Mouse (Mus musculus) heart, postnatal 10 days (tissue): ENCODE results near the gene Megf11. TPM values are rescaled to one million over a fixed set of nuclear protein-coding genes. Genes with fewer than 3 reads are reported as not detected.
A peak's percentile ranks its signal among the peaks of the same experiment; 100 is the strongest.

Experiments used
- DNase-seq, 2 experiments: peaks; one replicate each; pipeline ENCODE4 v3.0.0; 2021
- intact Hi-C: fragments of 180-260 bp; cut with DNase I; formaldehyde crosslinking; loops from one replicate; pipeline ENCODE4 v1.15.1; 2025
- total RNA-seq, 2 experiments: library from RNA; stranded (reverse); gene quantifications; 2 replicates each; pipeline ENCODE4 v1.2.3; 2021

Gene Megf11
- 1 to 10 TPM; 3.3 to 4.2 TPM for total RNA-seq

DNA sequence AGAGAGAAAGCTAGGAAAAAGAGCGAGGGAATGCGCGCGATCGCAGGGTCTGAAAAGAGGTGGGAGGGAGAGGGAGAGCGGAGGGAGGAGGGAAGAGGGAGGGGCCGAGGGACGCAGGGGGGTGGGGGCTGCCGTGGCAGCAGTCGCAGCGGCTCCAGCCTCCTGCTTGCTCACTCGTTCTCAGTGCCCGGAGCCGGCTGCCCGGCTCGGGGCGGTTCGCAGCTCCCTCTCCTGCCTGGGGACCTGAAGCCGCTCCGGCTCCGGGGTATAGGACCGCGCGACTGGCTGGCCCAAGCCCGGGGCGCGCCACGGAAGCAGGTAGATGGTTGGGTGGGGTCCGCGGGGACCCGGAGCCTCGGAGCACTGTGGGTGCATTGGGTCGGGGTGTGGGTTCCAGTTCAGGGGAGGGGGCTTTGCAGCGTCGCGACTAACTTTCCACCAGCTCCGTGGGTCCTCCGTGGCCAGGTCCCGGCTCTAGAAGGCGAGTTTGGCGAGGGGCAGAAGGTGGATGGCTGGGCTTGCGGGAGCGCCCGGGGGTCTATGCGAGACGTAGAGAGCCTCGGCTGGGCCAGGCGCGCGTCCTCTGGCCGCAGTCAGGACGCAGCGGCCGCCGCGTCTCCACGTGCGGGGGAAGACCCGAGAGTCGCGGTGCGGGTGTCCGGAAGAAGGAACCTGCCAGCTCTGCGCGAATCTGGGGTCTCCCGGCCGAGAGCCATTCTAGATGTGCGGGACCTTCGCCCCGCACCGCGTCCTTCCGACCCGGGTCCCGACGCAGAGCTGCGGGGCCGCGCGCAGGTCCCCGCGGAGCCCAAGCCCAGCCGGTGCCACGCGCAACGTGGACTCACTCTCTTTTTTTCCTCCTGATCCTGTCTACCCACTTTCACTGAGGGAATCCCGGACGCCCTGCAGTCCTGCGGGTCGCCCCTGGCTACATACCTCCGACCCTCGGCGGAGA, at the start of gene Megf11:
Gene Megf11 (plus strand): TSS at position 116 of the 955 bp plus-strand sequence.
- DNase-seq = peak; percentile 25 to 40
- intact Hi-C loops = loop anchor here (2.0 kb wide), 1 partner anchor 37 kb away; no protein-coding TSS in a partner anchor

DNA sequence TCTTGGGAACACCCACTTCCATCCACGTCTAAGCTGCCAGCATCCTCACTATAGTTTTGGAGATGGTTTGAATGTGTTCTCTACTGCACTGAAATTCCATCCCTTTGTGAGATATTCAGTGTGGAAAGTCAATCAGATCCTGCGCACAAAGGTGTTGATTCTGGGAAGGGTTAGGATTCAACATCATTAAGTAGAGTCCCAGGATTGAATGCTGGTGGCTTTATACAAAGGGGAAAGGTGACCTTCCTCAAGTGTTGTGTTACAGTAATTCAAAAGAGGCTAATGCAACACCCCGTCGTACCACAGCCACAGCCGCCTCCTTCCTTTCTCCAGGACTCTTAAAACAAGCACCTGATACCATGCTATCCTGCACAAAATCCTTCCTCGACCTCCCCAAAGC, 49.6 kb upstream of the Megf11 start:
- intact Hi-C loops = loop anchor here (5.0 kb wide), 1 partner anchor 54 kb away; the partner anchor contains the start of gene Tipin
- no peak for DNase-seq

DNA sequence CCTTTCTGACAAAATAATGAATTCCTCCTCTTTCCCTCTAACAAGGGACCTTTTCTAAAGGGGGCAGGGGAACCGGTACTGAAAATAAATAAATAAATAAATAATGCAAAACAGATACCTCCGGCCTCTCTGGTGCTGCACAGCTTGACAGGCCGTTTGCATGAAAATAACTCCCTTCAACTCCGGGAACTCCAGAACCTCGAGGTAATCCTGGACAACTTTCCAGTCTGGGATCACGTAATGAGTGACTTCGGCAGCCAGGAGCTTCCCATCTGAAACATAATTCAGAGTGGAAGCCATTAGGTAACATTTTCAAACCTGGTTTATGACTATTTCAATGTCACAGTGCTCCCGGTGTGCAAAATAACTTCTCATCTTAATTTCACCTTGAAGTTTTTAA, 46.1 kb upstream of the Megf11 start:
- intact Hi-C loops = loop anchor here (5.0 kb wide), 1 partner anchor 57 kb away; the partner anchor contains the start of gene Tipin
- DNase-seq = peak; percentile 15 to 22

GRCm38 (mm10) chr9:64340351-64341253, 44.8 kb upstream of the Megf11 start:
- intact Hi-C loops = loop anchor here (5.0 kb wide), 2 partner anchors 397 to 622 kb away; partner anchors contain the start of genes Ints14 and Rab11a
- peak; percentile 85 to 86 for DNase-seq

DNA sequence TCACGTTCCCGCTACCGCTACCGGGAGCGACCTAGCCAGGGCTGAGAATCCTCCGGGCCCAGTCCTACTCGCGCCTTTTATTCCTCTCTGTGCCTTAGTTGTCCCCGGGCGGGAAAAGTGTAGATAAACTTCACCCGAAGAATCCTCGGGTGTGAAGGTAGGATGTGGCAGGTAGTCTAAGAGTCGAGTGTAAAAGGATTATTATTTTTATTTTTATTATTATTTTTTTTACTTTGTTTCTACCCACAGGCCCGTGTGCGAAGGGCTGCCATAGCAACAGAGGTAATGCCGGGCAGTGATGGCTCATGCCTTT, 44.2 kb upstream of the Megf11 start, which contains the start of gene Dis3l:
Gene Dis3l (minus strand): TSS at position 35 of the 313 bp plus-strand sequence.
- no peak for DNase-seq
- intact Hi-C loops = loop anchor here (5.0 kb wide), 2 partner anchors 396 to 621 kb away; partner anchors contain the start of genes Ints14 and Rab11a

DNA sequence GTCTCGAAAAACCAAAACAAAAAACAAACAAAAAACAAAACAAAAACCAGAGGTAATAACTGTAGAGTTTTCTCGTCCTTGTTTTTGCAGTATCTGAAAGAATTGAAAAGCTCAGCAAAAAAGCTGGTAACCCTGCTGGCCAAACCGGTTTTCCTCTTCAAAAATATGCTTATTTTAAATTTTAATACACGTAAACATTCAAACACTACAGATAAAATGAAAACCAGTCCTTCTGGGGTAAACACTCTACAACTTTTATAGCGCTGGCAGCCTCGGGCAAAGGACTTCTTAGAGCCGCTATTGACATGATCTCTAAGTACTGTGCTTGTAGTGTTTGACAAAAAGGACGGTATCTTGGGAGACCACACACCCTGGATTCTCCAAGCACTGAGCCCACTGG, 43.8 kb upstream of the Megf11 start:
- intact Hi-C loops = loop anchor here (5.0 kb wide), 2 partner anchors 396 to 621 kb away; partner anchors contain the start of genes Ints14 and Rab11a
- DNase-seq = no peak

DNA sequence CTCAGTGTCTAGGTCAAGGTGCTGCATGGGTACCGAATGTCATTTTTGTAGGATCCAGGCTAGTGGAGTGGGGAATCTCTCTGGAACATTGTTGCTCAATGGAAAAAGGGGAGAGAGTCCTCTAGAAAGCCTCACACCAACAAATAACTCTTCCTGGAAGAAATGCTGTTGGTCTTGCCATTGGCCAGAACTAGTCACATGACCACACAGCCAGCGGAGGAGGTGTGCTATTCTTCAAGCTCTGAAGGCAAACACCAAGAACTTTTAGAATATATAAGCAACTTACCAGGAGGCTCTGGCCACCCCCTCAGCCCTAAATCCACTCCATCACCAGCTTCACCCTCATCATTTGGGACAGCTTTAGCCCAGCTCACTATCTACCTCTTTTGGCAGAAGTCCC, 41.8 kb upstream of the Megf11 start:
- intact Hi-C loops = loop anchor here (5.0 kb wide), 2 partner anchors 394 to 619 kb away; partner anchors contain the start of genes Ints14 and Rab11a
- DNase-seq = no peak

GRCm38 (mm10) chr9:64345931-64346330, 39.5 kb upstream of the Megf11 start:
- intact Hi-C loops = no loop called here
- no peak for DNase-seq

DNA sequence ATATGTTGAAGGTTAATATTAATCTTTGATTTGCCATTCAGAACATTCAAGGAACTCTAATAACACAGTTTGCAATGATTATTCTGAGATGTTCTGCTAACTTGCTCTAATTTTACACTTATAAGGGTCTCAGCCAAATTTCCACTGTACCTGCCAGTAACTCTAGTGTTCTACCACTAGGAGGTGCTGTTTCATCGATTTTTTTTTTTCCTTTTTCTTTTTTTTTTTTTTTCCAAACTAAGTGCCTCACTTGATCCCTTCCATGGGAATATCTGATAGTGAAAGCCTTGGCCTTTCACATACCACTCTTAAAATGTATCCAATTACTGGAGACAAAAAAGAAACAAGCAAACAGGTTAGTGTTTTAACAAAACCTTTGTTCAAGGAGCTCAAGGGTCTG, 38.0 kb upstream of the Megf11 start:
- intact Hi-C loops = loop anchor here (1.0 kb wide), 2 partner anchors 292 to 344 kb away; no protein-coding TSS in a partner anchor
- peak in 1 of 2 experiments; percentile 28 for DNase-seq

- intact Hi-C loops = loop anchor here (2.0 kb wide), 1 partner anchor 35 kb away; the partner anchor contains the start of gene Megf11
- peak; percentile 44 to 46 for DNase-seq
These were observed 35.9 kb upstream of the Megf11 start for GRCm38 (mm10) chr9:64349490-64349889.

DNA sequence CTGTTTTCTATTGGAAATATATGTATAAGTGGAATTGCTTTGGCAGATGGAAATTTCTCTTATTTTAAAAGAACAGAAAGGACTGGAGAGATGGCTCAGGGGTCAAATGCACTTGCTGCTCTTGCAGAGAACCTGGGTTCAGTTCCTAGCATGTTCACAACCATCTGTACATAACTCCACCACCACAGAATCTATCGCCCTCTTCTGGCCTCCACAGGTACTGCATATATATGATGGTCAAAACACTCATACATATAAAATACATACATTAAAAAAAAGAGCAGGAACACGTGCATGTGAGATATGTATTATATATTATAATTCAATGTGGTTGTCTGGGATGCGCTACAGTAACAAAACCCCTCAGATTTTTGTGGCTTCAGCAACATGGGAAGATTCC, 34.2 kb upstream of the Megf11 start:
- DNase-seq = no peak
- intact Hi-C loops = no loop called here

GRCm38 (mm10) chr9:64355627-64356026, 29.8 kb upstream of the Megf11 start:
- intact Hi-C loops = no loop called here

GRCm38 (mm10) chr9:64361231-64361950, 24.0 kb upstream of the Megf11 start:
- intact Hi-C loops = no loop called here
- peak; percentile 16 to 34 for DNase-seq

More at GRCm38 (mm10) chr9:64355627-64356026, 29.8 kb upstream of the Megf11 start:
- DNase-seq = no peak

GRCm38 (mm10) chr9:64369871-64370270, 15.6 kb upstream of the Megf11 start:
- intact Hi-C loops = no loop called here
- DNase-seq = no peak

GRCm38 (mm10) chr9:64371305-64371819, 14.1 kb upstream of the Megf11 start:
- intact Hi-C loops = no loop called here
- no peak for DNase-seq

DNA sequence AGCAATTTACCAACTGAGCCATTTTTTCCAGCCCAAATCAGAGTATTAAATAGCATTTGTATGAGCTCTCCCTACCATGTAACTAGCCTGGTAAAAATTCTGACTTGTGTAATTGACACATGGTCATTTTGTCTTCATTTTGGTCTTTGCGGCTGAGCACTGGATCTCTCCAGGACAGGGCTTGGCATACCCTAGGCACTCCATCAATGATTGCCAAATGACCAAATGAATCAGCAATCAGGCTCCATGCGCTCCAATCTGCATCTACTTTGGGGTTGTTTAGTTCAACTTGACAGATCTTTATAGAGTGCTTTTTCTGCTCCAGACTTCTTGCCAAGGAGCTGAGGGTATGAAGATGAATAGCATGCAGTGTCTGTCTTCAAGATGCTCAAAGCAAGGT, 9.0 kb upstream of the Megf11 start:
- DNase-seq = no peak
- intact Hi-C loops = no loop called here

DNA sequence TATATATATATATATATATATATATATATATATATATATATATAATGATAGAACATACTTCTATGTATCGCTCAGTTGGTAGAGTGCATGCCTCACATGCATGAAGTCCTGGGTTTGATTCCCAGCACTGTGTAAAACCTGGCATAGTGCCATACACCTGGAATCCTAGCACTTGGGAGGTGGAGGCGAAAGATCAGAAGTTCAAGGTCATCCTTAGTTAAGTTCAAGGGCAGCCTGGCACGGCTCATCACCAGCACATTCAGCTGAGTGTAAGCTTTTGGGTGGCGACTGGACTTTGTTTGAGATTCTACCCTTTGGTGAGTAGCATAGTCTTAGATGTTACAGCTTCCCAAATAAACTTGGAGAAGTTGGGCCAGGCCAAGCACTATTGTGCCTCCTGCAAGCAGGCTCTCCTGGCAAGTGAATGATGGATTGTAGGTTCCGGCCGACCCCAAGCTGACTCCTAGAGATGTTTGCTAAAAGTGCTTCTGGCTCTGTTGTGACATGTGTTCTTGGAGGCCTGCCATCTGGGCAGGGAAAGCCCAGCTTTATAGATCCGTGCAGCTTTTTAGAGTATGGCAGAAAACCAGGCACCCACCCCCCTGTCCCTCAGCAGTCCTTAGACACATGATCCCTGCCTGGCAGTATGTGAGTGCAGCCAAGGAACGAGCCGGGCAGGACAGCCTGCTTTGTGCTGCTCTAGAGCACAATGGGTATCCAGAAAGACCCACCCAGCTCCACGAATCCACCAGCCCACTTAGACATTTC, 2.2 kb upstream of the Megf11 start:
- intact Hi-C loops = no loop called here
- peak in 1 of 2 experiments; percentile 20 for DNase-seq

GRCm38 (mm10) chr9:64386466-64387211, 1.2 kb downstream of the Megf11 start:
- DNase-seq = peak; percentile 14 to 17
- intact Hi-C loops = no loop called here
